Mouse (Mus musculus): Measurements from ENCODE around the gene Cbx2. TPM values are rescaled to one million over a fixed set of nuclear protein-coding genes. Genes with fewer than 3 reads are reported as not detected.

Gene Cbx2
- polyA plus RNA-seq, 1 experiment: 20.6 TPM

DNA sequence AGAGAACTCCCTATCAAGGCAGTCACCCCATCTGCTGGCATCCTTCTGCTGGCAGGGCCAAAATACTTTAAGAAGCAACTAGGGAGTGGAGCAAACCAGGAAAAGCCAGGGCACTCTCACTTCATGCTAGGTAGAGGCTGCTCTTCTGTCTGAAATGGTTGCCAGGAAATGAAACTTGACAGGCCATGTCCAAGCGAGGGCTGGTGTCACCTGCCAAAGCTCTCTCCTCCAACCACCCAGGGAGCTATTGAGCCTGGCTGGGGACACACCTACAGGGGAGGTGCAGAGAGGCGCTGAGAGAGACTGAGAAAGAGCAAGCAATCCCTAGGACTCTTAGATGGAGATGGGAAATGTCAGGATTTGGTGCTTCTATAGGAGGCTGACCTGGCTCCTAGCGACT, 36.5 kb downstream of the Cbx2 start:
- H3K4me1 ChIP-seq (replicated peaks; ENCODE audit: control insufficient read depth, insufficient read depth, low read length): peaks cover 38% of the 10 kb centered on the region
- DNase-seq: no peak
- H3K27me3 ChIP-seq (ENCODE audit: control insufficient read depth, insufficient read depth, low read length): peaks cover 39% of the 10 kb centered on the region
- H3K4me3 ChIP-seq (ENCODE audit: control insufficient read depth, insufficient read depth, low read length): no peak overlapping the region
- no peak overlapping the region for H3K27ac ChIP-seq (ENCODE audit: control insufficient read depth, insufficient read depth, low read length)
- no peaks in the 10 kb centered on the region for H3K36me3 ChIP-seq (ENCODE audit: control insufficient read depth, insufficient read depth, low read length)
- no peak for TF ChIP-seq POLR2A (IDR thresholded peaks at IDR 0.05; ENCODE audit: control insufficient read depth, extremely low read depth, insufficient read depth, low read length, poor library complexity)
- TF ChIP-seq CTCF (IDR thresholded peaks at IDR 0.05; ENCODE audit: borderline replicate concordance, control insufficient read depth, extremely low read depth, insufficient read depth, low read length, poor library complexity): no peak
- 42% methylated on average over 3 of the region's 3 CpGs for WGBS

DNA sequence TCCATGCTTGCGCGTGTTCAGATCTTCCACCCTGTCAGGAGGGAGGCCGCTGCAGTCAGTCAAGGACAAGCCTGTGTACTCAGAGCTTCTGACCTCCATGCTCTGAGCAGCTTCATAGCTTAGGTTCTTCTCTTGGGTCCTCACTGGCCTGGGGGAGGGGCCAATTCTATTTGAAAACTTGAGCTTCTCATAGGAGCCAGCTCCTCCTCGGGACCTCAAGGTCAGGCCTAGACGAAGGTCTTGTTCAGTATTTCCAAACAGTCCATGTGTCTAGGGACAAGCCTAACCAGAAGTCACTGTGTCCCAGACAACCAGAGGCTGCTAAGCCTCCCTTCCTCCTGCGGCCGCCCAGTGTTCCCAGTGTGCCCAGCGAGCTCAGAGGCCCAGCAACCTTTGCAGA, 44.1 kb downstream of the Cbx2 start:
- Histone ChIP-seq H3K4me3 (ENCODE audit: control insufficient read depth, insufficient read depth, low read length) (no peak overlapping the region), H3K27me3 (ENCODE audit: control insufficient read depth, insufficient read depth, low read length) (no peaks in the 10 kb centered on the region), H3K4me1 (replicated peaks; ENCODE audit: control insufficient read depth, insufficient read depth, low read length) (no peaks in the 10 kb centered on the region), H3K36me3 (ENCODE audit: control insufficient read depth, insufficient read depth, low read length) (no peaks in the 10 kb centered on the region), H3K27ac (ENCODE audit: control insufficient read depth, insufficient read depth, low read length) (no peak overlapping the region)
- 97% methylated on average over 8 of the region's 8 CpGs for WGBS
- TF ChIP-seq POLR2A (IDR thresholded peaks at IDR 0.05; ENCODE audit: control insufficient read depth, extremely low read depth, insufficient read depth, low read length, poor library complexity) (no peak), CTCF (IDR thresholded peaks at IDR 0.05; ENCODE audit: borderline replicate concordance, control insufficient read depth, extremely low read depth, insufficient read depth, low read length, poor library complexity) (no peak)
- DNase-seq: no peak

DNA sequence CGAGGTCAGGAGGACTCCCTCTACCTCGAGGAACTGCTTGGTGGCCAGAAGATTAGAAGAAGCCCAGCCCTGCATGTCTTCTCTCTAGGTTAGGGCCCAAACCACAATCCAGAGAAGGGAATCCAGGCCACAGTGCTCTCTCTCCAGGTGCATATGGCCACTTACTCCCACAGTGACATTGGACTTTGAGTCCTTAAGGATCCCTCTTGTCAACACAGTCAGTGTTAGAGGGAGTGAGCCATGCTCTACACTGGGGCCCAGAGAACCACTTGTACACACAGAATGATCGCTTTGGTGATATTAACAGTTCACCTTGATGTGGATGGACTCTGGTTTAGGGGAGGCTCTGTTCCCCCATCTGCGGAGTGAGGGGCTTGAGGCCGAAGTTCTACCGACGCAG, 49.5 kb downstream of the Cbx2 start:
- WGBS: 81% methylated on average over 7 of the region's 7 CpGs

DNA sequence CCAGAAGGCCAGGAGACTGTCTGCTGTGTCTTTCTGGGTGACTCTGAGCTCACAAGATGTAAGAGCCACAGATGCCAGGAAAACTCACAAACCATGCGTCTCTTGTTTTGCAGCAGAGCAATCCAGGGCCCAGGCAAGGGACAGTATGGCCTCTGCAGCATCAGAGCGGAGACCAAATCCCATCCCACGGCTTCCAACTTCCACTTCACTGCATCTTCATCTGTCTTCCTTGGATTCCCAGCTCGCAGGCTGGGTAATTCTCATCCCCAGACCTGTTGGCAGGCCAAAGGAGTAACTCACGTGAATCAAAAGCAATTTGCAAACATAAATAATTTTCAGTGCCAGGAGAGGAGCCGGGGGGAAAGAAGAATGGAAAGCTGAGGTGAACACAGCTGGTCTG, 50.2 kb downstream of the Cbx2 start:
- Histone ChIP-seq H3K27ac (ENCODE audit: control insufficient read depth, insufficient read depth, low read length) (no peak overlapping the region), H3K4me1 (replicated peaks; ENCODE audit: control insufficient read depth, insufficient read depth, low read length) (peaks cover 18% of the 10 kb centered on the region), H3K4me3 (ENCODE audit: control insufficient read depth, insufficient read depth, low read length) (no peak overlapping the region), H3K36me3 (ENCODE audit: control insufficient read depth, insufficient read depth, low read length) (no peaks in the 10 kb centered on the region), H3K27me3 (ENCODE audit: control insufficient read depth, insufficient read depth, low read length) (no peaks in the 10 kb centered on the region)
- no peak for TF ChIP-seq CTCF (IDR thresholded peaks at IDR 0.05; ENCODE audit: borderline replicate concordance, control insufficient read depth, extremely low read depth, insufficient read depth, low read length, poor library complexity)
- no peak for TF ChIP-seq POLR2A (IDR thresholded peaks at IDR 0.05; ENCODE audit: control insufficient read depth, extremely low read depth, insufficient read depth, low read length, poor library complexity)
- no peak for DNase-seq
- WGBS: 95% methylated on average over 6 of the region's 6 CpGs

More for the DNA sequence above, 49.5 kb downstream of the Cbx2 start:
- TF ChIP-seq CTCF (IDR thresholded peaks at IDR 0.05; ENCODE audit: borderline replicate concordance, control insufficient read depth, extremely low read depth, insufficient read depth, low read length, poor library complexity) (no peak), POLR2A (IDR thresholded peaks at IDR 0.05; ENCODE audit: control insufficient read depth, extremely low read depth, insufficient read depth, low read length, poor library complexity) (no peak)
- Histone ChIP-seq H3K36me3 (ENCODE audit: control insufficient read depth, insufficient read depth, low read length) (no peaks in the 10 kb centered on the region), H3K27ac (ENCODE audit: control insufficient read depth, insufficient read depth, low read length) (no peak overlapping the region), H3K4me3 (ENCODE audit: control insufficient read depth, insufficient read depth, low read length) (no peak overlapping the region), H3K4me1 (replicated peaks; ENCODE audit: control insufficient read depth, insufficient read depth, low read length) (peaks cover 18% of the 10 kb centered on the region), H3K27me3 (ENCODE audit: control insufficient read depth, insufficient read depth, low read length) (no peaks in the 10 kb centered on the region)
- DNase-seq: no peak

DNA sequence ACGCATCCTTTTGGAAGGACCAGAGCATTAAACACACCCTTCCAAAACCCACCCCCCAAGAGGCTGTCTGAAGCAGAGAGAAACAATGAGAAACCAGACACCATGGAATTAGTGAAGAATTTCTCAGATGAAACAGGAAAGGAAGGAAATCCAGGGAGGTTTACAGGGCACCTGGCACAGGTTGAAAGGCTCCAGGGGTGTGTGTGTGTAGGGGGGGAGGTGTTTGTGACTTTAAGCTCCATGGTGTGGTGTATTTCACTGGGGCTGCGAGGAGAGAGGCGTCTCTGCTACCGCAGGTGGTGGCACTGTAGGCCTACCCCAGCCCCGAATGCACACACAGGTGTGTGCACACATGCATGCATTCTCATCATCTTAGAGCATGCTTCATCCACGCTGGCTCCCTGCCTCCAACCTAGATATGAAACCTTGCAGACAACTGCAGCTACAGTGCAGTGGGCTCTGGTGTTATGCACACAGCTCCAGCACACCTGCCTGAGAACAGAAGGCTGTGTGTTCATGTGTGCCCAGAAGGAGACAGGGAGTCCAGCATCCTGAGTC, 51.2 kb downstream of the Cbx2 start:
- no peaks in the 10 kb centered on the region for H3K27me3 ChIP-seq (ENCODE audit: control insufficient read depth, insufficient read depth, low read length)
- no peak overlapping the region for H3K27ac ChIP-seq (ENCODE audit: control insufficient read depth, insufficient read depth, low read length)
- DNase-seq: no peak
- H3K36me3 ChIP-seq (ENCODE audit: control insufficient read depth, insufficient read depth, low read length): no peaks in the 10 kb centered on the region
- H3K4me3 ChIP-seq (ENCODE audit: control insufficient read depth, insufficient read depth, low read length): no peak overlapping the region
- no peak for TF ChIP-seq POLR2A (IDR thresholded peaks at IDR 0.05; ENCODE audit: control insufficient read depth, extremely low read depth, insufficient read depth, low read length, poor library complexity)
- TF ChIP-seq CTCF (IDR thresholded peaks at IDR 0.05; ENCODE audit: borderline replicate concordance, control insufficient read depth, extremely low read depth, insufficient read depth, low read length, poor library complexity): no peak
- WGBS: 85% methylated on average over 6 of the region's 6 CpGs
- H3K4me1 ChIP-seq (replicated peaks; ENCODE audit: control insufficient read depth, insufficient read depth, low read length): peaks cover 18% of the 10 kb centered on the region

DNA sequence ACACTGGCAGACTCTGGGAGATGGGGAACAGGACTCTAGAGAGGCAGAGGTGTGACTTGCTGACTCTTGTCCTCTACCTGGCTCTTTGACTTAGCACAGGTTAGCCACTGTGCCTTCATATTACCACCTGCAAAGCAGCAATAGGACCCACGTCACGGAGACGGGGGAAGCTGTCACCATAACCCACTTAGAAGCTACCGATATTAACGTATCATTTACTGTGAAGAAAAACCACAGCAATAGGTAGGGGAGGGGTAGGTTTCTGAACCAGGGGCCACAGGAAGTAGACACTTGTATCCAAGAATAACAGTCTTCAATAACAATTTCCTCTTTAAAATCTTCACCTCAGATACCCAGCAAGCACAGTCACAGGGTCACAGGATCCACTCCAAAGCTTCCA, 53.0 kb downstream of the Cbx2 start:
- peaks cover 30% of the 10 kb centered on the region for H3K4me1 ChIP-seq (replicated peaks; ENCODE audit: control insufficient read depth, insufficient read depth, low read length)
- H3K36me3 ChIP-seq (ENCODE audit: control insufficient read depth, insufficient read depth, low read length): peaks cover 8% of the 10 kb centered on the region
- H3K4me3 ChIP-seq (ENCODE audit: control insufficient read depth, insufficient read depth, low read length): no peak overlapping the region
- no peaks in the 10 kb centered on the region for H3K27me3 ChIP-seq (ENCODE audit: control insufficient read depth, insufficient read depth, low read length)
- TF ChIP-seq CTCF (IDR thresholded peaks at IDR 0.05; ENCODE audit: borderline replicate concordance, control insufficient read depth, extremely low read depth, insufficient read depth, low read length, poor library complexity): no peak
- TF ChIP-seq POLR2A (IDR thresholded peaks at IDR 0.05; ENCODE audit: control insufficient read depth, extremely low read depth, insufficient read depth, low read length, poor library complexity): no peak
- DNase-seq: no peak
- no peak overlapping the region for H3K27ac ChIP-seq (ENCODE audit: control insufficient read depth, insufficient read depth, low read length)
- WGBS: 7% methylated on average over 5 of the region's 5 CpGs

DNA sequence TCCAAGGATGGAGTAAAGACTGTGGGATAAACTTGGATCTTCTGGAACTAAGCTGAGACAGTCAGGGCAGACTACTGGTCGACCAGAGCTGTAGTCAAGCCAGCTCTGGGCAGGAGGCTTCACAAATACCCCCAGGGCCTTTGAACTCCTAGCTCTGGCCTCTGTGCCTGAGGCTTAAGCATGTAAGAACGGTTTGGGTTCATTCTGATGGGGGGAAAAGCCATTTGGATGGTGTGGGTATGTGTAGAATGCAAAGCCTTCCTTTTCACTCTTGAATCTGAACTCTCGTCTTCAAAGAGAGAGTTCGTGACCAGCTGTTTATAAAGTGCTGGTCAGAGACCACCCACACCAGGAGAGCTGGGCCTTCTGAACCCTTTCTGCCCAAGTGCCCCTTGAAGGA, 55.0 kb downstream of the Cbx2 start:
- H3K36me3 ChIP-seq (ENCODE audit: control insufficient read depth, insufficient read depth, low read length): peaks cover 24% of the 10 kb centered on the region
- WGBS: 95% methylated on average over 4 of the region's 4 CpGs
- no peak overlapping the region for H3K4me3 ChIP-seq (ENCODE audit: control insufficient read depth, insufficient read depth, low read length)
- H3K27ac ChIP-seq (ENCODE audit: control insufficient read depth, insufficient read depth, low read length): no peak overlapping the region
- TF ChIP-seq POLR2A (IDR thresholded peaks at IDR 0.05; ENCODE audit: control insufficient read depth, extremely low read depth, insufficient read depth, low read length, poor library complexity) (no peak), CTCF (IDR thresholded peaks at IDR 0.05; ENCODE audit: borderline replicate concordance, control insufficient read depth, extremely low read depth, insufficient read depth, low read length, poor library complexity) (no peak)
- peaks cover 43% of the 10 kb centered on the region for H3K4me1 ChIP-seq (replicated peaks; ENCODE audit: control insufficient read depth, insufficient read depth, low read length)
- DNase-seq: no peak
- no peaks in the 10 kb centered on the region for H3K27me3 ChIP-seq (ENCODE audit: control insufficient read depth, insufficient read depth, low read length)
